Mouse (Mus musculus) cerebellum, adult 11 months (tissue): ENCODE data around the gene Ramp2.

Source experiments
- DNase-seq: peaks from one replicate; pipeline ENCODE4 v3.0.0; 2022

Ramp2 gene

DNA sequence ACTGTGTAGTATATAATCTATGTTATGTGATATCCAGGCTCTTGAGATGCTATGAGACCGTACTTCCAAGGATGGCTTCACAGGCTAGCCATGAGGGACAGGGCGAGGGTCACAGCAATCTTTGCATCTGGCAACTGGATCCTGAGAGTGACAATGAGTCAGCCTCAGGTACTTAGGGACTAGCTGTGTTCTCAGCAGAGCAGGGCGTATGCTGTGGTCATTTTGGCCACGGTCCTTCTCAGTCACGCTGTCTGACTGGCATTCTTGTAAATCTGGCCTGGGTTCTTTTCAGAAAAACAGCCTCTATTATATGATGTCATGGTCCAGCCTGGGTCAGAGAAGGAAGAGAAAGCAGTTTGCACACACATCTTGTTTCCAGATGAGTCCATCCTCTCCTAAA lies 9.0 kb upstream of the Ramp2 start:
- no peak for DNase-seq

DNA sequence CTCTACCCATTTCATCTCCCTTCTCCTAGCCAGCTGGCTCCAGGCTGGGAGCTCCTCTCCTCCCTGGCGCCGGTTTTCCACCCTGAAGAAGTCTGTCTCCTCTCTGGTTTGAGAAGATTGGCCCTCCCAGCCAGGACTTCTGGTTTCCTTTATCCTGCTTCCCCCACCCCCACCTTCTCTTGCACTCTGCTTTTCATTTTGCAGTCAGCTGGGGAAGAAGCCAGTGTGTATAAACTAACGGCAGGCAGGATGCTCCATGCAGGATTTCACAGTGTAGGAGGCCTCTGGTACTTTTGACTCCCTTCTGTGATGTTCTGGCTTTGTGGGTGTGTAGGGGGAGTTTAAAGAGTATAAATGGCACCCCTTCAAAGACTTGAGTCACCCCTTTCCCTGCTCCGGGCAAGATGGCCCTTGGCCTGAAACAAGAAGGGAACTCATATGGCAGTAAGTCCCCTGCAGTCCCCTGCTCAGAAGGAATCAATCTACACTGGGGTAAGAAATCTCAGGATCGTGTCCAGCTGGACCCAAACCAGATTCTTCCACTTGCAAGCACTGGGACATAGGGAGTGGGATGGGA lies 7.7 kb upstream of the Ramp2 start:
- DNase-seq = no peak

DNA sequence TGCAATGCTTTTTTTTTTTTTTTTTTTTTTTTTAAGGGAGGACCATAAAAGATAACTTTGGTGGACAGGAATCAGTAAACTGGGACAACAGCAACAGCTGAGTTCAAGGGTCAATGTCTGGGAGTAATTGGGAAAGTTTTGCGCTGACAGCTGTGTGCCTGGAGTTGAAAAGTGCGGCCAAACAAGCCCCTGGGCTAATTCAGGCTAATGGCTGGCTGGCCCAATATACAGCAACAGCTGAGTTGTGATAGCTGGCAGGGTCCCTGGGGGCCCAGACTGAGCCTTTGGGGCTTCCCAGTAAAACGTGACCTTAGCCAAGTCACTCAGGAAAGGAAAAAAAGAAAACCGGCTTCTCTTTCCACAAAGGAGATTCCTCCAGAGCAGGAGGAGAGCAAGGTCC lies 757 bp upstream of the Ramp2 start:
- DNase-seq = no peak

DNA sequence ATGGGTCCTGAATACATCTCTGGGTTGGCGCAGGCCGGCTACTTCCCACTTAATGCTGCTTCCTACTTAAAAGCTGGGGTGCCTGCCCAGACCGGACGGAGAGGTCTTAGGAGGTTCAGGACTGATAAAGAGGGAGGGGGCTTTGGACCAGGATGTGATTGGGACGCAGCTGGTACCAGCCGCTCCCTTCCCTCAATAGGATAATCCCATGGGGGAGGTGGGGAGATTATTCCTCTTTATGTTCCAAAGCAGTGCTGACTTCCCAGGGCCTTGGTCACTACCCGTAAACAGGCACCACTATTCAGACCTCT lies 829 bp downstream of the Ramp2 start:
- DNase-seq = no peak

DNA sequence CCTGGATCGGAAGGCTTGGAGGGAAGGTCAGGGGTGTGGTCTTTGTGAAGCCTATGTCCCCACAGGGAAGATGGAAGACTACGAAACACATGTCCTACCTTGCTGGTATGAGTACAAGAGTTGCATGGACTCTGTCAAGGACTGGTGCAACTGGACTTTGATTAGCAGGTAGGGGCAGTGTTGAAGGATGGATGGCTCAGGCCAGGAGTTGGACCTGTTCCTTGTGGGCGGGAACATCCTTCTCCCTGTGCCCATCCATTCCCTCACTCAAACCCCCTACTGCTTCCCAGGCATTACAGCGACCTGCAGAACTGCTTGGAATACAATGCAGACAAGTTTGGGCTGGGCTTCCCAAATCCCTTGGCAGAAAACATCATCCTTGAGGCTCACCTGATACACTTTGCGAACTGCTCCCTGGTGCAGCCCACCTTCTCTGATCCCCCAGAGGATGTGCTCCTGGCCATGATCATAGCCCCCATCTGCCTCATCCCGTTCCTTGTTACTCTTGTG lies 1.7 kb downstream of the Ramp2 start:
- no peak for DNase-seq

DNA sequence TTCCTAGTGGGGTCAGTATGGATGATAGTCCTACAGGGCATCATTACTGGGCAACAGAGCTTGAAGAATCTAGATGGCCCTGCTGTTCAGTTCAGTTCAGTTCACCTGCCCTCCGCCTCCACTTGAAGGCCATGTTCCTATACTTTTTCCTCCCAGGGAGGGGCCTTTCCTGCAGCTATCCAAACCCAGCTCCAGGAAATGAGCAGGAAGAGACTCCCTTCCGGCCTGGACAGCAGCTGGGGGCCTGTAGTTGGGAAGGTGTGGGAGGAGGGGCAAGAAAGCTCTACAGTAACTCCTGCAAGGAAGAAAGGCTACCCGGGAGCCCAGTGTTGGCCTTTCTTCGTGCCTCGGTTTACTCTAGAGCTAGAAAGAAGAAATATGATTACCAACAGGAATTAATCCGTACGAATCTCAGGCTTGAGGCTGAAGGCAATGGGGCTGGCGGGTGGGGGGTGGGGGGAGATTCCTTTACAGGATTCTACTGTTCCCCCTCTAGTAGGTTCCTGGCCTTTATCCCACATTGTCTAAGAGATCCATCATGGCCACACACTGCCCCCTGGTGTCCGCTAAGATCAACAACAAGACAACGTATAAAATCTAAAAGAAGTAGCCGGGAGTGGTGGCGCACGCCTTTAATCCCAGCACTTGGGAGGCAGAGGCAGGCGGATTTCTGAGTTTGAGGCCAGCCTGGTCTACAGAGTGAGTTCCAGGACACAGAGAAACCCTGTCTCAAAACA lies 2.6 kb downstream of the Ramp2 start:
- DNase-seq = peak; percentile 46

DNA sequence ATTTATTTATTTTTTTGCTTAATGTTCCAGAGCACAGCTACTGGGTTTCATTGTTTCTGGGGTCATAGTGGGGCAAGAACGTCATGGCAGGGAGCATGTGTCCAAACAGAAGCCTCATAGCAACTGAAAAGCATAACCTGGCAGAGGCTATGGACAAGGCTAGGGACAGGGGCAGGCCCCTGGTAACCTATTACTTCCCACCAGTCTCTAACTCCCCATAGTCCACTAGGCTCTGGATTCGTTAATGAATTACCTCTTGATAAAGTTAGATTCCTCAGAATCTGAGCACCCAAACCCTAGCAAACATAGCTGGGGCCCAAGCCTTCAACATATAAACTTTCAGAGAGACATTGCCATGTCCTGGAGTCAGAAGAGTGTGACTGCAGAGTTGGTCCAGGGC lies 5.2 kb downstream of the Ramp2 start:
- DNase-seq = no peak

DNA sequence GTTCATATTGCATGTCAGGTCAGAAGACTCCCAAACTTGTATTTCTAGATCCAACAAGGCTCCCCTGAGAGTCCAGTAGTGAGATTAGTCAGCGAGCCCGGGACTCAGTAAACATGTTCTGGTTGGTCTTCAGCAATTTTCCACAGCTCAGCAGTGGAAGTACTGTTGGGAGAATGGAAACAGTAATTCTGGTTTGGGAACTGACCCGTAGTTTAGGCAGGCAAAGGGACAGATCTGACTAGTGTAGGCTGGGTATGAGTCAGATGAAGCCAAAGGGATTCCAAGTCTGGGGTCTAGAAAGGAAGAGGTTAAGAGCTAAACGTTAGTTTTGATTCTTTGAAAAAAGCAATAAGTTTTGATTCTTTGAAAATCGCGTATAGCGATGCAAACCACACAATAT lies 7.1 kb downstream of the Ramp2 start:
- no peak for DNase-seq

DNA sequence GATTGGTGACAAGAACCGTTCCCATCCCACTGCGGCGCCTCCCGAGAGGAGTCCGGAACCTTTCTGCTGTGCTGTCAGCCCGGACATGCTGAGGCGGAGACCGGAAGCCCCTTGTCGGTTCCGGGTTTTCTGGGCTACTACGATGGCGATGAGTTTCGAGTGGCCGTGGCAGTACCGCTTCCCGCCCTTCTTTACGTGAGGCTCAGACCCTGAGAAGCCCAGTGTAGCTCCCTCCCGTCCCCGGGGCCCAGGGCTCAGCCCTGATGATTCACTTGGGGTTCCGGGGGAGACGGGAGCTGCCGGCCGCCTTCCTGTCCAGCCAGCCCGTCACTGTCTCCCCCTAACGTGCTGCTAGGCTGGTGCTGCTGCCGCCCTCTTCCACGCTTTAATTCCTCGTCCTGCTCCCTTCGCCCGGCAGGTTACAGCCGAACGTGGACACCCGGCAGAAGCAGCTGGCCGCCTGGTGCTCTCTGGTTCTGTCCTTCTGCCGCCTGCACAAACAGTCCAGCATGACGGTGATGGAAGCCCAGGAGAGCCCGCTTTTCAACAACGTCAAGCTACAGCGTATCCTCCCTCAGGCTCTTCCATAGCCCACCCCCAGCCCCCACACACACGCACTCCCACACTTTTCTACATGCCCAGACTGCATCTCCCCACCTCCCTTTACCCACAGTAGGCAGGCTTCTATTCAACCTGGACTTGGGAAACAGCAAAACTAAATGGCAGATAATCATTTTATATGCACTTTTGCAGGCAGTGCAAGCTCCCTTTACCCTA lies 8.0 kb downstream of the Ramp2 start, which contains the start of gene Vps25:
Vps25 (plus strand) TSS at position 95 of the 777 bp plus-strand sequence.
- peak; percentile 76 for DNase-seq

DNA sequence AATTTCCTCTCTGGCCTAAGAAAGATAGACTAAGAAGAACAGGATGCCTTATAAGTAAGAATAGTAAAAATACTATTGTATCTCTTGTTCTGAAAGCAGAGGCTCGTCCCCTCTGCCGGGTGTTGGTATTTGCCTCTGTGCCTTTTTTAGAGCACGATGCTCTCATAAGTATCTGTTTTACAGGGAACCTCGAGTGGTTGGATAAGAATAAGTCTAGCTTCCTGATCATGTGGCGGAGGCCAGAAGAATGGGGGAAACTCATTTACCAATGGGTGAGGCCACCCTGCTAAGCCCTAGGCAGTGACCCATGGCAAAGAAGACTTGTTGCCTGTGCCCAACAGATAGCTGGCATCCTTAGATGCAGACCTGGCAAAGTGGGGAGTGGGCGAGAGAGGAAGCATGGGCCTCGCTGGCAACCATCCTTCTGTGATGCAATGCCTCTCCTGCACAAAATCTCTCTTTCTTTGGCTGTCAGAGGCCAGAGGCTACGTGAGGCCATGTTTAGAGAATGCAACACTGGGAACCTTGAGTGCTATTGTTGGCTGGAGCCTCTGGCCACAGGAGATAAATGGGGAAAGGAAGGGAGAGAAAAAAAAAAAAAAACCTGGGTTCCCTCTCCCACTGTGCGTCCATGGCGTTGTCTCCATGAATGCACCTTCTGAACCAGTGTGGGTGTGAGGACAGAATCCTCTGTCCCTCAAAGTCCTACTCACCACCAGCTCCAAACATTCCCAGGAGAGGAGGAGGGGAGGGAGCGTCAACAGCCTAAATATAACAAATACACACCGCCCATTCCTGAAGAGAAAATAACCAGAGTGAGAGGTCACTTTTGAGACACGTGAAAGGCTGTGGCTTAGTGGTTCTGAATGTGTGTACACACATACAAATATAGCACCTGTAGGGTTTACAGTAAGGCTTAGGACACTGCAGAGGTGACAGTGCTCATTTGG lies 10.3 kb downstream of the Ramp2 start:
- no peak for DNase-seq

DNA sequence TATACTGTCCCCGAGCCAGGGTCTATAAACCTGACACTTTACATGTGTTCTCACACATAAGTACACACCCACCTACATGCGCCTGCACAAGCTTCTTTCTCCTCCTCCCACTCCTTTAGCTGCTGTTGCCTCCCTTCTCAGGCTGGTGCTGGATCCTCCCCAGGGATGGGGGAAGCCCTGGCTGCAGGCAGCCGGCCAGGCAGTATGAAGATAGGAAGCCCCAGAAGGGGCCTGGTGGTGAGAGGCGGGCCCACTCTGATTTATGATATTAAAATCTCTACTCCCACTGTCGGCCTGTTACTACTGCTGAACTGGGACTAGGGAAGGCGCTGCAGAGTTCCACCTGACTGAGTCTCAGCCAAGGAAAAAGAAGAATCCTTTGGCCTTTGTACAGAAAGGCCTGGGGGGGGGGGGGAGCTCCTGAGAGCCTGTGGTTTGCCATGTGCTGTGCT lies 13.5 kb downstream of the Ramp2 start:
- DNase-seq = no peak

DNA sequence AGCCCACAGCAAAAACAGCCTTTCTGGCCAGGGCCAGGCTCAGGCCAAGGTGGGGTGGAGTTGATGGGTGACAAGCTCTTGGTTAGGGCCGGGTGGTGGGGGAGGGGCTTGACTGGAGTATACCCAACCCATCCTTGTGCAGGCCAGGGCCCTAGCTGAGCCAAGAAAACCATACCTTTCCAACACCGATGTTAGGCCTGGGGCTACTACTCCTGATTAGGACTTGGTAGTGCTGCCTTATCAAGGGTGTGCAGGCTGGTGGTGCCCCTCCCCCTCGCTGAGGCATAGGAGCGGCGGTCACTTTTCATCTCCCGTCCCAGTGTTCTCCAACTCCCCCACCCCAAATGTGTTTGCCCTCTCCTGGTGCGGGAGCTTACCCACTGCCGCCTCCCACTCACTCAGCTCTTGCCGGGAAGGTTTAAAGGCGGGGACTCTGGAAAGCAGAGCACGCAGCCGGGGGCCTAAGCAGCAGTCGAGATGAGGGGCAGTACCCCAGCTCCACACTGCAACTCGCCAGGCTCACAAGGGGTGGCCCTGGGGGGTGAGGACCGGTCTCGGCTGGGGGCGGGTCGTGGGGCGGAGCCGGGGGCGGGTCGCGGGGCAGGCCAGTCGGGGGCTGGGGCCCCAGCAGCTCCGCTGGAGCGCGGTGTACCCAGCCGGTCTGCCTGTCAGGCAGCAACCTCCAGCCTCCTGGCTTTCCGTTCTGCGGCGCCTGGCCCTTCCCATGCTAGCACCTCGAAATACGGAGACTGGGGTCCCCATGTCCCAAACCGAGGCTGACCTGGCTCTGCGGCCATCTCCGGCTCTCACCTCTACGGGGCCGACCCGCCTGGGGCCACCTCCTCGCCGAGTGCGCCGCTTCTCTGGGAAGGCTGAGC lies 14.4 kb downstream of the Ramp2 start, which contains the start of gene Wnk4:
Wnk4 (plus strand) TSS at position 620 of the 878 bp plus-strand sequence.
- DNase-seq = no peak

DNA sequence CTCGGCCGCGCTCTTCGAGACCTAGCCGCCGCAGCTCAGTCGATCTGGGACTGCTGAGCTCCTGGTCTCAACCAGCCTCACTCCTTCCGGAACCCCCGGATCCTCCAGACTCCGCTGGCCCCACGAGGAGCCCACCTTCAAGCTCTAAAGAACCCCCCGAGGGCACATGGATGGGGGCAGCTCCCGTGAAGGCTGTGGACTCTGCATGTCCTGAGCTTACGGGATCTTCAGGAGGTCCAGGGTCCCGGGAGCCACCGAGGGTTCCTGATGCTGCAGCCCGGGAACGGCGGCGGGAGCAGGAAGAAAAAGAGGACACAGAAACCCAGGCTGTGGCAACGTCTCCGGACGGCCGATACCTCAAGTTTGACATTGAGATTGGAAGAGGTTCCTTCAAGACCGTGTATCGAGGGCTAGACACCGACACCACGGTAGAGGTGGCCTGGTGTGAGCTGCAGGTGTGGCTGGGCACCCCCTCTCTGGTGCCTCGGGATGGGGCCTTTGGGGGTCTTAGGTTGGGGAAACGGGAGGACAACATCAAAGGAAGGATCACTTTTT lies 15.1 kb downstream of the Ramp2 start:
- no peak for DNase-seq

DNA sequence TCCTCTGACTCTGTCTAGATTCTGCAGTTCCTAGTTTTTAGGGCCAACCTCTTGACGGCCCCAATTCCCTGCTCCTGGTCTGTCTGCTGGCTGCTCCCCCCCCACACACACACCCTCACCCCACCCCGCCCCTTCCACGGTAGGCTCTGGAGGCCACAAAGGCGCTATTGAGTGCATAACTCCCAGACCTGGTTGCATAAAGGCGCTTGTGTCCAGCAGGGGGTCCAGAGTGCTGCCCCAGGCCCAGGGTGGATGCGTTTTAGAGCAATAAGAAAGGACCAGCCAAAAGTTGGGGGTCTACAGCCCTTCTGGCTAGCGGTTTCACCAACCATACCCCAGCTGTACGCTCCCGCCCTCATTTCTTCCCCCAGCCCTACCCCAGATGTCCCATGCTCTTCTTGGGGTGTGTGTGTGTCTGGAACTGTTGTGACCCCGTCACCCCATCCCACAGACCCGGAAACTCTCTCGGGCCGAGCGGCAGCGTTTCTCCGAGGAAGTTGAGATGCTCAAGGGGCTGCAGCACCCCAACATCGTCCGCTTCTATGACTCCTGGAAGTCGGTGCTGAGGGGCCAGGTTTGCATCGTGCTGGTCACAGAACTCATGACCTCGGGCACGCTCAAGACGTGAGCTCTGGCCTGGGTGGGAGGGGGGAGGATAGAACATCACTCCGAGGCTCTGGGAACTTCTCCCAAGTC lies 16.6 kb downstream of the Ramp2 start:
- no peak for DNase-seq

DNA sequence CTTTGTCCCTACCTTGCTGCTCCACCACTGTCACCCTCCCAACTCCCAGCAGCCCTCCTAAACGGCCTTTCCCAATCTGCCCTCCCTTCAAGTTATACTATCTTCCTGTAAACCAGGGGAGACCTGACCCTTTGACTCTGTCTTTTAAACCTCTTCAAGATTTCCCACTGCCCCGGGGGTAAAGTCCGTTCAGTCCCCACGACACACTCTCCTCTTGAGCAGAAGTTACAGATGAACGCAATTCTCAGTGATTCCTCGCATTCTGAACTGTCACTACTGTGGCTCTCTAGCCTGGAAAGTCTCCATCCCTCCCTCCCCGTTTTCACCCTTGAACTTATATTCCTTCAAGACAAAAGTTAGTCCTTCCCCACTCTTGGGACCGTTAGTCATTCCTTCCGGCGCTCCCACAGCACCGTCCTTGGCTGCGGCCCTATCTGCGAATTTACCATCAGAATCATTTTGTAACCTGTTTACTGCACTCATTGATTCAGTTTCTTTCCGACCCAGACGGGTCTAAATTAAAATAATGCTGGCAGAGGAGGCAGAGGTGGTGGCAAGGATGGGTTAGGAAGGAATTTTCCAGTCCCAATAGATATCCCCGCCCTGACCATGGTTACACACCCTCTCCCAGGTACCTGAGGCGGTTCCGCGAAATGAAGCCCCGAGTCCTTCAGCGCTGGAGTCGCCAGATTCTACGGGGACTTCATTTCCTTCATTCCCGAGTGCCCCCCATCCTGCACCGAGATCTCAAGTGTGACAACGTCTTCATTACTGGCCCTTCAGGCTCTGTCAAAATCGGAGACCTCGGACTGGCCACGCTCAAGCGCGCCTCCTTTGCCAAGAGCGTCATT lies 17.5 kb downstream of the Ramp2 start:
- DNase-seq = no peak

DNA sequence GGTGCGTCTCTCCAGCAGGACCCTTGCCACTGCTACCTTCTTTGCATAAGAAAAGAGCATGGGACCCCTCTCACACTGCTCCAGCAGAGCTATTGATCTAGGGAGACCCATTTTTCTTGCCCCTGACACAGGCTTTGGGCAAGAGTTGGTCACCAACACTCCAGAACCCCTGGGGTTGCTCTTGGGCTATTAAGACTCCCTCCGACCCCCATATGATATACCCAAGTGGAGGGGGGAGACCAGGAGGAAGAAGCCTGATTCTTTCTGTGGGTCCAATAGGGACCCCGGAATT lies 18.1 kb downstream of the Ramp2 start:
- no peak for DNase-seq

DNA sequence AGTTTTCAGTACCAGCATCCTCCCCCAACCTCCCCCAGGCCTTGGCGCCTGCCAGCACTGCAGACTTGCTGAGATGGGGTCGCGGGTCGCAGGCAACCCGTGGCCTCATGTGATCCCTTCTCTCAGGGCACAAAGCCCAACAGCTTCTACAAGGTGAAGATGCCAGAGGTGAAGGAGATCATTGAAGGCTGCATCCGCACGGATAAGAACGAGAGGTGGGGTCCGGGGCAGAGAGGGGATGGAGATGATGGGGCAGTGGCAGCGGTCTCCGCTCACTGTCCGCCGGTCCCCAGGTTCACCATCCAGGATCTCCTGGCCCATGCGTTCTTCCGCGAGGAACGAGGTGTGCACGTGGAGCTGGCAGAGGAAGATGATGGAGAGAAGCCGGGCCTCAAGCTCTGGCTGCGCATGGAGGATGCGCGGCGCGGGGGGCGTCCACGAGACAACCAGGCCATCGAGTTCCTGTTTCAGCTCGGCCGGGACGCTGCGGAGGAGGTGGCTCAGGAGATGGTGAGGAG lies 19.2 kb downstream of the Ramp2 start:
- no peak for DNase-seq

DNA sequence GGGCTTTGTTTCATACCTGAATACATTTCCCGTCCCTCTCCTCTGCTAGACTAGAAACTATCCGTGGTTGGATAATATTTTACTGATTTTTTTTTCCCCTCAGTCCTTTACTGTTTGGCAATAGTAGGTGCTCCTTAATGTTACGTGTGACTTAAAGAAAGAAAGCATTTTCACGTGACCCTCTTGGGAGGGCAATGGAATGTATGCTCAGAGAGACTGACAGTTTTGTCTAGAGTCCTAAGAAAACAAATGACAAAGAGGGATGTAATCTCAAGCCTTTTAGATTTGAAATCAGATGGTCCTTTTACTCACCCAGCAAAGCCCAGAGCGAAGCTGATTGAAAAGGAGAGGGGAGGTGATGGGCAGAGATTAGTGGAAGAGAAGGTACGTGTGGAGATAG lies 20.1 kb downstream of the Ramp2 start:
- no peak for DNase-seq

DNA sequence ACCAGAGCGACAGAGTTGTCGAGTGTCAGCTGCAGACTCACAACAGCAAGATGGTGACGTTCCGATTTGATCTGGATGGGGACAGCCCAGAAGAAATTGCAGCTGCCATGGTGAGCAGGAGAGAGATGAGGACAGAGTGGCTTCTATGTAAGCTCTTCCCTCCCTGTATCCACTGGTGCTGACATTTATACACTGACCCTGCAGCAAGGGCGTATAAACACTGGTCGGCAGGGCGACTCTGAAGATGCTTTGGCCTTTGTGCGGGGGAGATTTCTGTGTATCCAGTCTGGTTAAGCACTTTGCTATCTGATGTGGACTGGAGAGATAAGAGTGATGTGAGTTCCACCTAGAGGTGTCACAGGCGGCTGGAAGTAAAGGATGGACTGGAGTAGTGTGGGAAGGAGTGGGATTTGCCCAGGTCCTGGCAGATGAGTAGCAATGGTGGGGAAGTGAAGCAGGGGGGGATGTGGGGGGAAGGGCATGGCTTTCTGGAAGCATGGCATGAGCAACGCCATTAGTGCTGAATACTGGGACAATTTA lies 23.8 kb downstream of the Ramp2 start:
- no peak for DNase-seq
